In the genomic region with DNA sequence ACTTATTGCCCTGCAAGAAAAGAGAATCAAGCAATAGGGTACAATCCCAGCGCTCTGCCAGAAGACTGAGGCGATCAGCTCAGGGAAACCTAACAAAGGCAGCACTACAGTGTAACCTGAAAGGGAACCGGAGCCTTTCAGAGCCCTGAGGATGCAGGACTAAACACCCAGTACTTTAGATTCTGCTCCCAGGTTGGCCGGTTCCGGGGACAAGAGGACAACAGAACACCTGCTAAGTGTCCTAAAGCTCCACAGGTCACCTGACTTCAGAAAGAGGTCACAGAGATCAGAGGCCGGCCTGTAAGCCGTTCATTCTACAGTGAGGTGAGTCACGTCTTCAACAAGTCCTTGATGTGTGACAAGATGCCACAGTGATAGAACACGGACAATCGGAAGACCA, we compare ENCODE assay signal across 24 mouse cellular contexts. TPM values are rescaled to one million over a fixed set of nuclear protein-coding genes. Genes with fewer than 3 reads are reported as not detected.
DNase-seq lines count a peak whose midpoint lies in the region; ATAC-seq and TF ChIP-seq lines count a peak whose summit lies in the region.
"Had no signal": no experiment of that assay in that cellular context is flagged by ENCODE, and none has a peak within 500 bp of the region (broad histone marks: within the 10 kb centered on the region; RNA-seq: fewer than 3 reads in every experiment).

No protein-coding gene starts in this region.

- DNase-seq in adrenal gland, adult (ENCODE audit: inconsistent age in 2 of 2, low spot score in 1 of 2) = peak; percentile 41 to 65
- DNase-seq in adrenal gland, adult 18-20 months (ENCODE audit: low spot score in 2 of 2) = no peak
- DNase-seq in heart, adult 11 months = peak; percentile 76
- DNase-seq in heart, embryonic 10.5 days (ENCODE audit: low spot score) = no peak
- no peak for DNase-seq in kidney, postnatal 0 days (ENCODE audit: low spot score)
- no peak for DNase-seq in kidney, postnatal 4 days
- DNase-seq: adrenal gland, postnatal 14 days; B cell, adult 2 months; cerebellum, adult 11-12 months; cerebellum, adult 2 months; cerebellum, adult 9-10 months; cerebellum, postnatal 10 days; cerebellum, postnatal 25 days; forebrain, postnatal 0 days had no signal

- H3K4me3 ChIP-seq in heart, embryonic 10.5 days = no peak overlapping the region
- no peak overlapping the region for H3K4me3 ChIP-seq in kidney, postnatal 0 days (replicated peaks; ENCODE audit: low read depth, low read length)
- H3K4me3 ChIP-seq: embryonic facial prominence, embryonic 10.5 days; embryonic facial prominence, embryonic 12.5 days; forebrain, embryonic 13.5 days; forebrain, embryonic 15.5 days had no signal

- WGBS in heart, embryonic 10.5 days = 91% methylated on average over 10 of the region's 10 CpGs
- WGBS in kidney, postnatal 0 days = 82% methylated on average over 10 of the region's 10 CpGs

- peaks cover 95% of the 10 kb centered on the region for H3K36me3 ChIP-seq in heart, embryonic 10.5 days
- H3K36me3 ChIP-seq in kidney, postnatal 0 days (ENCODE audit: insufficient read depth, low read length) = peaks cover 67% of the 10 kb centered on the region

- H3K9ac ChIP-seq in kidney, postnatal 0 days (ENCODE audit: low read depth, low read length) = no peak overlapping the region
- H3K9ac ChIP-seq: forebrain, embryonic 13.5 days; forebrain, embryonic 15.5 days; forebrain, postnatal 0 days had no signal

- no peaks in the 10 kb centered on the region for H3K9me3 ChIP-seq in heart, embryonic 10.5 days
- no peaks in the 10 kb centered on the region for H3K9me3 ChIP-seq in kidney, postnatal 0 days (replicated peaks; ENCODE audit: low read length)
- H3K9me3 ChIP-seq: embryonic facial prominence, embryonic 10.5 days; embryonic facial prominence, embryonic 12.5 days; forebrain, embryonic 13.5 days; forebrain, embryonic 15.5 days; G1E had no signal

- H3K27ac ChIP-seq in heart, embryonic 10.5 days = no peak overlapping the region
- H3K27ac ChIP-seq in kidney, postnatal 0 days = peak overlapping the region; percentile 25; the same call in 1 of the 2 replicates
- H3K27ac ChIP-seq: embryonic facial prominence, embryonic 10.5 days; embryonic facial prominence, embryonic 12.5 days; forebrain, embryonic 13.5 days; forebrain, embryonic 15.5 days had no signal

- H3K27me3 ChIP-seq in heart, embryonic 10.5 days (ENCODE audit: insufficient read depth, poor library complexity, severe bottlenecking) = no peaks in the 10 kb centered on the region
- H3K27me3 ChIP-seq in kidney, postnatal 0 days (ENCODE audit: insufficient read depth, low read length) = no peaks in the 10 kb centered on the region
- H3K27me3 ChIP-seq: CH12.LX; embryonic facial prominence, embryonic 12.5 days; forebrain, embryonic 13.5 days; forebrain, embryonic 15.5 days; Patski had no signal

- TF ChIP-seq CTCF in kidney, postnatal 0 days (IDR thresholded peaks at IDR 0.05; ENCODE audit: low read depth) = no peak

- H3K4me1 ChIP-seq in heart, embryonic 10.5 days = no peaks in the 10 kb centered on the region
- H3K4me1 ChIP-seq in kidney, postnatal 0 days (replicated peaks; ENCODE audit: insufficient read depth, low read length) = no peaks in the 10 kb centered on the region
- H3K4me1 ChIP-seq: embryonic facial prominence, embryonic 10.5 days; embryonic facial prominence, embryonic 12.5 days; forebrain, embryonic 13.5 days; forebrain, embryonic 15.5 days had no signal

- H3K4me2 ChIP-seq in kidney, postnatal 0 days (ENCODE audit: low read length) = no peak overlapping the region
- H3K4me2 ChIP-seq: embryonic facial prominence, embryonic 12.5 days; forebrain, embryonic 13.5 days; forebrain, embryonic 15.5 days had no signal

- ATAC-seq in kidney, postnatal 0 days (replicated peaks; ENCODE audit: low FRiP score, low read depth) = no peak
- ATAC-seq: activated CD4-positive, CD25-positive, alpha-beta regulatory T cell, adult 4 months; CD4-positive, CD25-positive, alpha-beta regulatory T cell, adult 4 months; forebrain, embryonic 13.5 days; forebrain, embryonic 15.5 days; forebrain, postnatal 0 days; Patski had no signal

RNA-seq across cellular contexts. Expression of a gene that starts 9.0 kb away (rescaled TPM):
- 10 to 100 TPM; 14.7 to 16.2 TPM for total RNA-seq in adrenal gland, adult 18-20 months (2021)
- polyA plus RNA-seq in heart, embryonic 10.5 days (2016; fragmentation: Nextera tagmentation; extraction: Ambion mirVana) = 24.0 and 27.1 TPM in 2 replicates
- polyA plus RNA-seq in kidney, postnatal 0 days (2015; fragmentation: Nextera tagmentation; extraction: Ambion mirVana) = 36.3 and 37.2 TPM in 2 replicates

RNA-seq across cellular contexts. Expression of a gene that starts 34.5 kb away (rescaled TPM):
- total RNA-seq in adrenal gland, adult 18-20 months (2021) = 1 to 10 TPM in 1 of 2 experiments, under 1 TPM in 1; 0.30 to 1.2 TPM
- 0.11 and 0.18 TPM in 2 replicates for polyA plus RNA-seq in heart, embryonic 10.5 days (2016; fragmentation: Nextera tagmentation; extraction: Ambion mirVana)
- 1.5 and 2.2 TPM in 2 replicates for polyA plus RNA-seq in kidney, postnatal 0 days (2015; fragmentation: Nextera tagmentation; extraction: Ambion mirVana)
- polyA plus RNA-seq: forebrain, embryonic 11.5 days; G1E had no signal

Comparison
In these comparisons a context has a peak if more than half of its experiments do, and no peak if none do; other contexts are left out.
1. DNase-seq: peak in adrenal gland, adult (2 of 2) and heart, adult 11 months (single experiment); none in adrenal gland, adult 18-20 months (0 of 2), heart, embryonic 10.5 days (single experiment), kidney, postnatal 0 days (single experiment) and kidney, postnatal 4 days (0 of 2).